Mouse (Mus musculus): ENCODE measurements at regions not wholly inside any gene's neighbourhood (a gene's known extent, or its start where the extent isn't known, plus 50 kb on each side); places are given as distances from the start of the nearest gene placed in this dataset.

DNA sequence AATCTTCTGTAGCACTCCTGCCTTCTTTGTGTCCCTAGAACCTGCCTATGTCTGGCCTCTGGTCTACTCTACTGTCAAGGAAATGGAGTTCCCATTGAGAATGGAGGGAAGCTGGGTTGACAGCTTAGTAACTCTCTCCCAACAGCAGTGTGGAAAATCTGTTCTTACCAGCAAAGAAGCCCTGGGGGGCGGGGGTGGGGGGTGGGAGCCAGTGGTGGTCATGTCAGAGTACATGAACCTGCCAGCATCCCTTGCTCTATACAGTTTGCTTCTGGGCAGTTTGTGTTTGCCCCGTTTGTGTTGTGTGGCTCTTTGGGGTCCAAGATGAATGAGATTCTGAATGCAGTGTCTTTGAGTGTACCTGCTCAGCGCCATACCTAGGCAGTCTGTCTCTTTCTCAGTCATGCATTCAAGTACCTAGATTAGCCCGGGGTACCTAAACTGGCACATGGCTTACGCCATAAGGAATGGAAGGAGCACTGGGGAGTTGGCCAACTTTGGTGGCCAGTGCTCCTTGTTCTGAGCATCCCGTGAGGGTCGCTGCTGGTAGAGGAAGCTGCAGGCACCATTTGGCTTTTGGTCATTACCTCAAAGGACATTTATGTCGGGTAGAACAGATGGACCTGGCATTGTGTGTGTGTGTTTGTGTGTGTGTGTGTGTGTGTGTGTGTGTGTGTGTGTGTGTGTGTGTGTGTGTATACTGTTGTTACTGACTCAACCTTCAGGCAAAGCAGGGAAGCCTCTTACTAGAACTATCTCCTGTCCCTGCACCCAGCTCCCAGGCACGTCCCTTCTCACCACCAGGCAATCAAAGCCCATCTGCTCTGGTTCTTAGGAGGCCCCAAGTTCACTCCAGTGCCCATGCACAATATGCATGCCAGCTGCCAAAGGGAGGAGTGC lies 227.6 kb upstream of the 1700012A03Rik start:
- no peak for TF ChIP-seq CTCF (IDR thresholded peaks at IDR 0.05; ENCODE audit: low read depth)
- no peak for TF ChIP-seq EP300 (IDR thresholded peaks at IDR 0.05; ENCODE audit: low read depth)
